Mouse (Mus musculus) forebrain, embryonic 12.5 days (tissue): ENCODE results near the gene Sephs2. TPM values are rescaled to one million over a fixed set of nuclear protein-coding genes. Genes with fewer than 3 reads are reported as not detected.

Experiments used
- ATAC-seq: fragments of 200-750 bp; cut with Nextera tagmentation; 2 replicates; pipeline ENCODE4 v1.8.0; 2017; ENCODE audit warnings: moderate TSS enrichment; ENCODE audit not compliant: low FRiP score
- H3K27ac ChIP-seq: fragments of 300-500 bp; sonication (generic); 2 replicates; pipeline ENCODE4 v1.5.1; 2016; ENCODE audit warnings: mild to moderate bottlenecking
- H3K27me3 ChIP-seq: fragments of 300-500 bp; sonication (generic); 2 replicates; pipeline ENCODE4 v1.6.1; 2016; ENCODE audit warnings: mild to moderate bottlenecking
- H3K36me3 ChIP-seq: fragments of 300-500 bp; sonication (generic); replicated peaks from 2 replicates; pipeline ENCODE4 v1.6.1; 2016; ENCODE audit warnings: mild to moderate bottlenecking
- H3K4me1 ChIP-seq: fragments of 300-500 bp; sonication (generic); 2 replicates; pipeline ENCODE4 v1.6.1; 2016
- H3K4me2 ChIP-seq: fragments of 300-500 bp; sonication (generic); 2 replicates; pipeline ENCODE4 v1.6.1; 2016; ENCODE audit warnings: mild to moderate bottlenecking, moderate library complexity
- H3K4me3 ChIP-seq: fragments of 300-500 bp; sonication (generic); replicated peaks from 2 replicates; pipeline ENCODE4 v1.5.1; 2016; ENCODE audit warnings: mild to moderate bottlenecking
- H3K9ac ChIP-seq: fragments of 300-500 bp; sonication (generic); 2 replicates; pipeline ENCODE4 v1.6.1; 2016; ENCODE audit warnings: mild to moderate bottlenecking
- H3K9me3 ChIP-seq: fragments of 300-500 bp; sonication (generic); 2 replicates; pipeline ENCODE4 v1.6.1; 2016
- WGBS: fragments of 180-500 bp; shearing (Covaris S2); methylation state at CpG from one replicate; pipeline ENCODE4 v1.1.7; 2016; 5-methylcytosine and 5-hydroxymethylcytosine counted together
- polyA plus RNA-seq: library from polyadenylated mRNA; unstranded; fragments of >200 nt; fragmentation: Nextera tagmentation; extraction: Ambion mirVana; gene quantifications from 2 replicates; pipeline ENCODE4 v1.2.1, GENCODE M21; 2016

Sephs2 gene
- polyA plus RNA-seq, 1 experiment from 2014 or later, result 81.6 TPM

- peaks cover 8% of the 10 kb centered on the region for H3K4me1 ChIP-seq
- no peak overlapping the region for H3K9ac ChIP-seq
- ATAC-seq, result no peak
- H3K36me3 ChIP-seq, result peaks cover 26% of the 10 kb centered on the region
- no peak overlapping the region for H3K4me2 ChIP-seq
- H3K27me3 ChIP-seq, result no peaks in the 10 kb centered on the region
- WGBS, result 91% methylated on average over 11 of the region's 11 CpGs
- no peak overlapping the region for H3K4me3 ChIP-seq
- H3K9me3 ChIP-seq, result no peaks in the 10 kb centered on the region
- no peak overlapping the region for H3K27ac ChIP-seq
Observed at GRCm38 (mm10) chr7:127225147-127225995, 48.5 kb downstream of the Sephs2 start.

GRCm38 (mm10) chr7:127224616-127225015, 49.2 kb downstream of the Sephs2 start:
- Histone ChIP-seq H3K9me3 (no peaks in the 10 kb centered on the region), H3K27ac (no peak overlapping the region), H3K27me3 (no peaks in the 10 kb centered on the region), H3K36me3 (peaks cover 18% of the 10 kb centered on the region), H3K4me2 (no peak overlapping the region), H3K4me3 (no peak overlapping the region), H3K4me1 (0 out of 2 replicates have a peak, but pooled peaks cover 2% of the 10 kb centered on the region), H3K9ac (no peak overlapping the region)
- WGBS, result 95% methylated on average over 6 of the region's 6 CpGs
- no peak for ATAC-seq

- Histone ChIP-seq H3K4me3 (no peak overlapping the region), H3K27ac (no peak overlapping the region), H3K9me3 (no peaks in the 10 kb centered on the region), H3K9ac (no peak overlapping the region), H3K27me3 (no peaks in the 10 kb centered on the region), H3K4me2 (no peak overlapping the region), H3K4me1 (no peaks in the 10 kb centered on the region), H3K36me3 (peaks cover 11% of the 10 kb centered on the region; the same call in 1 of the 2 replicates)
- 84% methylated on average over 6 of the region's 6 CpGs for WGBS
- ATAC-seq, result no peak
Observed at GRCm38 (mm10) chr7:127223515-127224478, 50.1 kb downstream of the Sephs2 start.

- Histone ChIP-seq H3K27ac (no peak overlapping the region), H3K4me2 (no peak overlapping the region), H3K36me3 (peaks cover 8% of the 10 kb centered on the region; the same call in 1 of the 2 replicates), H3K9me3 (no peaks in the 10 kb centered on the region), H3K4me3 (no peak overlapping the region), H3K27me3 (no peaks in the 10 kb centered on the region), H3K9ac (no peak overlapping the region), H3K4me1 (no peaks in the 10 kb centered on the region)
- no peak for ATAC-seq
- WGBS, result 97% methylated on average over 3 of the region's 3 CpGs
Observed at GRCm38 (mm10) chr7:127223106-127223505, 50.7 kb downstream of the Sephs2 start.

Other genes starting within 250 kb of the Sephs2 start
- 95.2 and 113 TPM in 2 replicates for gene Maz, start 247.0 kb downstream of the Sephs2 start, polyA plus RNA-seq
- gene Kif22, start 231.6 kb downstream of the Sephs2 start, polyA plus RNA-seq, result 163 and 170 TPM in 2 replicates
- gene Zg16, start 186.7 kb downstream of the Sephs2 start, polyA plus RNA-seq, result not detected in 2 replicates
- gene AI467606, start 182.7 kb downstream of the Sephs2 start, polyA plus RNA-seq, result 0.88 and 0.91 TPM in 2 replicates
- gene Qprt, start 151.8 kb downstream of the Sephs2 start, polyA plus RNA-seq, result 2.0 and 2.4 TPM in 2 replicates
- 0.23 TPM in 1 of 2 replicates, not detected in the other for gene Spn, start 136.2 kb downstream of the Sephs2 start, polyA plus RNA-seq
- 104 and 108 TPM in 2 replicates for gene Cd2bp2, start 78.0 kb downstream of the Sephs2 start, polyA plus RNA-seq
- gene Tbc1d10b, start 65.6 kb downstream of the Sephs2 start, polyA plus RNA-seq, result 30.8 and 34.3 TPM in 2 replicates
- 9.2 and 10.1 TPM in 2 replicates for gene Mylpf, start 65.2 kb downstream of the Sephs2 start, polyA plus RNA-seq
- gene Zfp553, start 41.0 kb downstream of the Sephs2 start, polyA plus RNA-seq, result 77.6 and 80.2 TPM in 2 replicates
- 42.6 and 43.4 TPM in 2 replicates for gene Sept1, start 40.9 kb downstream of the Sephs2 start, polyA plus RNA-seq
- gene Zfp771, start 29.8 kb downstream of the Sephs2 start, polyA plus RNA-seq, result 53.3 and 60.3 TPM in 2 replicates
- gene Dctpp1, start 13.3 kb downstream of the Sephs2 start, polyA plus RNA-seq, result 208 and 224 TPM in 2 replicates
- 0.26 and 0.47 TPM in 2 replicates for gene Itgal, start 22.2 kb upstream of the Sephs2 start, polyA plus RNA-seq
- gene Zfp768, start 71.5 kb upstream of the Sephs2 start, polyA plus RNA-seq, result 16.3 and 18.4 TPM in 2 replicates
- gene Zfp747, start 102.0 kb upstream of the Sephs2 start, polyA plus RNA-seq, result 6.9 and 9.1 TPM in 2 replicates
- gene 9130019O22Rik, start 113.1 kb upstream of the Sephs2 start, polyA plus RNA-seq, result 5.2 and 5.6 TPM in 2 replicates
- 5.2 and 5.5 TPM in 2 replicates for gene E430018J23Rik, start 119.6 kb upstream of the Sephs2 start, polyA plus RNA-seq
- gene Zfp764, start 132.8 kb upstream of the Sephs2 start, polyA plus RNA-seq, result 5.3 and 6.4 TPM in 2 replicates
- 32.3 and 36.4 TPM in 2 replicates for gene Zfp688, start 148.0 kb upstream of the Sephs2 start, polyA plus RNA-seq
- gene Zfp689, start 175.1 kb upstream of the Sephs2 start, polyA plus RNA-seq, result 16.0 and 18.8 TPM in 2 replicates
- 63.0 and 64.7 TPM in 2 replicates for gene Prr14, start 185.6 kb upstream of the Sephs2 start, polyA plus RNA-seq
- gene Fbrs, start 205.1 kb upstream of the Sephs2 start, polyA plus RNA-seq, result 10.4 and 12.3 TPM in 2 replicates
- 87.4 and 92.1 TPM in 2 replicates for gene Srcap, start 237.9 kb upstream of the Sephs2 start, polyA plus RNA-seq
- gene Gm42715, start 245.5 kb upstream of the Sephs2 start, polyA plus RNA-seq, result 16.4 and 16.8 TPM in 2 replicates